Mouse (Mus musculus) MEL (cell line): ENCODE measurements around the gene Actr10. TPM values are rescaled to one million over a fixed set of nuclear protein-coding genes. Genes with fewer than 3 reads are reported as not detected.

ENCODE experiments used
- DNase-seq: peaks from one replicate; pipeline ENCODE4 v3.0.0; 2011; ENCODE audit warnings: low read depth, low spot score
- H3K27ac ChIP-seq: 2 replicates; pipeline ENCODE4 v1.5.1; 2012; ENCODE audit warnings: low read depth, mild to moderate bottlenecking, control low read depth, low read length, moderate library complexity; ENCODE audit not compliant: control insufficient read depth
- H3K27me3 ChIP-seq, 2 experiments: fragments of 150-350 bp in 1 of 2; sonication (generic) in 1 of 2; 2 replicates each; pipeline ENCODE4 v1.6.1; 2012; ENCODE audit warnings: low read length in 2 of 2, mild to moderate bottlenecking in 2 of 2, improper control_type of control experiment in 1 of 2, moderate library complexity in 1 of 2; ENCODE audit not compliant: insufficient read depth in 2 of 2, control insufficient read depth in 1 of 2
- H3K36me3 ChIP-seq, 2 experiments: 2 replicates each; pipeline ENCODE4 v1.6.1; 2012 to 2014; ENCODE audit warnings: low read length in 2 of 2, improper control_type of control experiment in 1 of 2, inconsistent platforms in 1 of 2, mild to moderate bottlenecking in 1 of 2; ENCODE audit not compliant: insufficient read depth in 2 of 2, control insufficient read depth in 1 of 2
- H3K4me1 ChIP-seq, 2 experiments: fragments of 150-350 bp in 1 of 2; sonication (generic) in 1 of 2; 2 replicates each; pipeline ENCODE4 v1.6.1; 2012; ENCODE audit warnings: low read length in 2 of 2, improper control_type of control experiment in 1 of 2, mild to moderate bottlenecking in 1 of 2; ENCODE audit not compliant: insufficient read depth in 2 of 2, control insufficient read depth in 1 of 2
- H3K4me3 ChIP-seq, 2 experiments: fragments of 150-350 bp in 1 of 2; sonication (generic) in 1 of 2; 2 replicates each; pipeline ENCODE4 v1.5.1; 2012; ENCODE audit warnings: low read depth in 2 of 2, low read length in 2 of 2, mild to moderate bottlenecking in 2 of 2, moderate library complexity in 2 of 2, control low read depth in 1 of 2, improper control_type of control experiment in 1 of 2; ENCODE audit not compliant: control insufficient read depth in 1 of 2, insufficient read depth in 1 of 2
- H3K79me2 ChIP-seq: 2 replicates; pipeline ENCODE4 v1.6.1; 2012; ENCODE audit warnings: mild to moderate bottlenecking, low read length, moderate library complexity; ENCODE audit not compliant: control insufficient read depth, poor library complexity, insufficient read depth
- H3K9ac ChIP-seq: 2 replicates; pipeline ENCODE4 v1.6.1; 2012; ENCODE audit warnings: low read depth, mild to moderate bottlenecking, control low read depth, low read length, moderate library complexity; ENCODE audit not compliant: control insufficient read depth, poor library complexity, severe bottlenecking
- H3K9me3 ChIP-seq: fragments of 150-350 bp; sonication (generic); replicated peaks from 2 replicates; pipeline ENCODE4 v1.6.1; 2012; ENCODE audit warnings: mild to moderate bottlenecking, low read length, improper control_type of control experiment, moderate library complexity; ENCODE audit not compliant: insufficient read depth
- BHLHE40 ChIP-seq: IDR thresholded peaks from 2 replicates; pipeline ENCODE4 v1.6.1; 2012; ENCODE audit warnings: low read depth, mild to moderate bottlenecking, inconsistent platforms, low read length, improper control_type of control experiment, borderline replicate concordance
- E2F4 ChIP-seq: IDR thresholded peaks from 2 replicates; pipeline ENCODE4 v1.6.1; 2011; ENCODE audit warnings: low read depth, low read length, improper control_type of control experiment, borderline replicate concordance
- ELF1 ChIP-seq: IDR thresholded peaks from 2 replicates; pipeline ENCODE4 v1.6.1; 2014; ENCODE audit warnings: low read depth, mild to moderate bottlenecking, inconsistent platforms, low read length, improper control_type of control experiment, moderate library complexity
- ETS1 ChIP-seq: IDR thresholded peaks from 2 replicates; pipeline ENCODE4 v1.6.1; 2012; ENCODE audit warnings: low read depth, mild to moderate bottlenecking, inconsistent platforms, low read length, improper control_type of control experiment, moderate library complexity
- GABPA ChIP-seq: IDR thresholded peaks from 2 replicates; pipeline ENCODE4 v1.6.1; 2012; ENCODE audit warnings: low read depth, mild to moderate bottlenecking, inconsistent platforms, low read length, improper control_type of control experiment, moderate library complexity
- GATA1 ChIP-seq: IDR thresholded peaks from 2 replicates; pipeline ENCODE4 v1.6.1; 2011; ENCODE audit warnings: low read depth, low read length, improper control_type of control experiment
- HCFC1 ChIP-seq: IDR thresholded peaks from 2 replicates; pipeline ENCODE4 v1.6.1; 2012; ENCODE audit warnings: low read depth, mild to moderate bottlenecking, inconsistent platforms, low read length, improper control_type of control experiment, moderate library complexity
- MAX ChIP-seq: IDR thresholded peaks from 2 replicates; pipeline ENCODE4 v1.6.1; 2011; ENCODE audit warnings: low read length, improper control_type of control experiment
- MXI1 ChIP-seq: IDR thresholded peaks from 2 replicates; pipeline ENCODE4 v1.6.1; 2011; ENCODE audit warnings: mild to moderate bottlenecking, low read depth, low read length, improper control_type of control experiment
- MYC ChIP-seq: IDR thresholded peaks from 2 replicates; pipeline ENCODE4 v1.6.1; 2011; ENCODE audit warnings: low read depth, mild to moderate bottlenecking, low read length, improper control_type of control experiment, moderate library complexity
- NRF1 ChIP-seq: IDR thresholded peaks from 2 replicates; pipeline ENCODE4 v1.6.1; 2014; ENCODE audit warnings: low read depth, mild to moderate bottlenecking, inconsistent platforms, low read length, improper control_type of control experiment, moderate library complexity; ENCODE audit not compliant: poor library complexity, insufficient read depth, severe bottlenecking
- POLR2AphosphoS5 ChIP-seq: IDR thresholded peaks from 2 replicates; pipeline ENCODE4 v1.6.1; 2012; ENCODE audit warnings: low read depth, borderline replicate concordance, mild to moderate bottlenecking, inconsistent platforms, low read length, moderate library complexity, mixed read lengths
- RAD21 ChIP-seq: IDR thresholded peaks from 2 replicates; pipeline ENCODE4 v1.6.1; 2011; ENCODE audit warnings: mild to moderate bottlenecking, low read depth, low read length, improper control_type of control experiment
- SIN3A ChIP-seq: IDR thresholded peaks from 2 replicates; pipeline ENCODE4 v1.6.1; 2012; ENCODE audit warnings: low read length, improper control_type of control experiment, inconsistent platforms
- SMC3 ChIP-seq: IDR thresholded peaks from 2 replicates; pipeline ENCODE4 v1.6.1; 2011; ENCODE audit warnings: low read depth, low read length, improper control_type of control experiment
- TBP ChIP-seq: IDR thresholded peaks from 2 replicates; pipeline ENCODE4 v1.8.0; 2011; ENCODE audit warnings: low read depth, low read length, improper control_type of control experiment
- TCF12 ChIP-seq: IDR thresholded peaks from 2 replicates; pipeline ENCODE4 v1.6.1; 2014; ENCODE audit warnings: low read depth, mild to moderate bottlenecking, inconsistent platforms, low read length, improper control_type of control experiment, moderate library complexity
- USF1 ChIP-seq: IDR thresholded peaks from 2 replicates; pipeline ENCODE4 v1.6.1; 2014; ENCODE audit warnings: low read depth, mild to moderate bottlenecking, inconsistent platforms, low read length, improper control_type of control experiment, moderate library complexity
- ZC3H11A ChIP-seq: IDR thresholded peaks from 2 replicates; pipeline ENCODE4 v1.6.1; 2012; ENCODE audit warnings: low read depth, mild to moderate bottlenecking, inconsistent platforms, low read length, improper control_type of control experiment
- ZKSCAN1 ChIP-seq: IDR thresholded peaks from 2 replicates; pipeline ENCODE4 v1.6.1; 2012; ENCODE audit warnings: low read depth, mild to moderate bottlenecking, inconsistent platforms, low read length, improper control_type of control experiment, moderate library complexity
- ZMIZ1 ChIP-seq: IDR thresholded peaks from 2 replicates; pipeline ENCODE4 v1.6.1; 2012; ENCODE audit warnings: low read depth, mild to moderate bottlenecking, inconsistent platforms, low read length, improper control_type of control experiment, moderate library complexity
- ZNF384 ChIP-seq: IDR thresholded peaks from 2 replicates; pipeline ENCODE4 v1.6.1; 2012; ENCODE audit warnings: low read depth, mild to moderate bottlenecking, inconsistent platforms, low read length, improper control_type of control experiment
- polyA plus RNA-seq, 2 experiments: library from polyadenylated mRNA; stranded (reverse) in 1 of 2; unstranded in 1 of 2; fragments of >175 nt in 1 of 2; fragments of >200 nt in 1 of 2; gene quantifications; 2 replicates each; pipeline versions ENCODE4 v1.2.1 to v1.2.4; 2012; ENCODE audit warnings: low replicate concordance in 2 of 2, low read depth in 1 of 2; ENCODE audit not compliant: insufficient read length in 2 of 2, insufficient read depth in 1 of 2, missing spikeins in 1 of 2
- total RNA-seq: library from RNA; depleted of rRNA; stranded (reverse); fragments of 300-350 nt; gene quantifications from 2 replicates; pipeline ENCODE4 v1.2.3, GENCODE M21; 2012; rRNA removed

Actr10 gene
- total and polyA plus RNA-seq, 3 experiments, result 78.7 to 109 TPM; not detected in 1

GRCm38 (mm10) chr12:71006901-71007300 is 69.2 kb downstream of the Actr10 start:
- no peak for TF ChIP-seq RAD21
- no peak for TF ChIP-seq ZNF384
- TF ChIP-seq ZMIZ1, result no peak
- no peak for TF ChIP-seq NRF1
- no peak for TF ChIP-seq ZKSCAN1
- no peak for TF ChIP-seq SMC3
- no peak for TF ChIP-seq SIN3A
- TF ChIP-seq GATA1, result no peak
- no peak for TF ChIP-seq GABPA
- no peak for TF ChIP-seq POLR2AphosphoS5
- no peak for TF ChIP-seq BHLHE40
- TF ChIP-seq TBP, result no peak
- Histone ChIP-seq H3K27ac (no peak overlapping the region), H3K27me3 (no peaks in the 10 kb centered on the region), H3K4me3 (no peak overlapping the region), H3K4me1 (0 out of 4 replicates have a peak, but pooled peaks cover 0 to 4% of the 10 kb centered on the region in 2 experiments), H3K79me2 (peaks cover 6% of the 10 kb centered on the region), H3K36me3 (peaks cover 18 to 32% of the 10 kb centered on the region in 2 experiments), H3K9ac (no peak overlapping the region), H3K9me3 (no peaks in the 10 kb centered on the region)
- no peak for DNase-seq

- H3K27me3 ChIP-seq, result no peaks in the 10 kb centered on the region
- peaks cover 34 to 38% of the 10 kb centered on the region in 2 experiments for H3K36me3 ChIP-seq
- no peak overlapping the region for H3K9ac ChIP-seq
- H3K27ac ChIP-seq, result no peak overlapping the region
- DNase-seq, result no peak
- peaks cover 27% of the 10 kb centered on the region for H3K79me2 ChIP-seq
- no peak for TF ChIP-seq USF1
- no peak for TF ChIP-seq ETS1
- no peak for TF ChIP-seq HCFC1
- TF ChIP-seq ZC3H11A, result no peak
- no peak for TF ChIP-seq ELF1
- TF ChIP-seq MYC, result no peak
- TF ChIP-seq TCF12, result no peak
- no peak for TF ChIP-seq MAX
- no peak for TF ChIP-seq MXI1
- TF ChIP-seq E2F4, result no peak
- TF ChIP-seq, all 39 proteins: peak for 0
- H3K4me3 ChIP-seq, result no peak overlapping the region
- H3K4me1 ChIP-seq, result peaks cover 0 to 15% of the 10 kb centered on the region in 2 experiments; a peak in 2 of 4 replicates
- no peaks in the 10 kb centered on the region for H3K9me3 ChIP-seq
Observed at GRCm38 (mm10) chr12:71009769-71010168, 72.1 kb downstream of the Actr10 start.

Other genes with a start within 250 kb of the Actr10 start
- gene Frmd6, start 112.3 kb upstream of the Actr10 start, total RNA-seq, result 3.6 and 3.7 TPM in 2 replicates
- 1 to 10 TPM in 1 of 2 experiments, not detected in 1; 5.0 TPM for gene Frmd6, start 112.3 kb upstream of the Actr10 start, polyA plus RNA-seq
- 304 and 348 TPM in 2 replicates for gene Psma3, start 36.8 kb downstream of the Actr10 start, total RNA-seq
- 100 to 1,000 TPM in 1 of 2 experiments, not detected in 1; 295 TPM for gene Psma3, start 36.8 kb downstream of the Actr10 start, polyA plus RNA-seq
- 6.7 and 7.2 TPM in 2 replicates for gene Arid4a, start 78.1 kb downstream of the Actr10 start, total RNA-seq
- gene Arid4a, start 78.1 kb downstream of the Actr10 start, polyA plus RNA-seq, result 10 to 100 TPM in 1 of 2 experiments, not detected in 1; 13.0 TPM
- gene Tomm20l, start 173.6 kb downstream of the Actr10 start, total RNA-seq, result not detected in 2 replicates
- gene Tomm20l, start 173.6 kb downstream of the Actr10 start, polyA plus RNA-seq, result under 1 TPM in 1 of 2 experiments, not detected in 1; 0.29 TPM
- 131 and 147 TPM in 2 replicates for gene Timm9, start 198.8 kb downstream of the Actr10 start, total RNA-seq
- 10 to 100 TPM in 1 of 2 experiments, not detected in 1; 68.4 TPM for gene Timm9, start 198.8 kb downstream of the Actr10 start, polyA plus RNA-seq
- 5.8 and 6.6 TPM in 2 replicates for gene 2700049A03Rik, start 199.0 kb downstream of the Actr10 start, total RNA-seq
- 1 to 10 TPM in 1 of 2 experiments, not detected in 1; 7.2 TPM for gene 2700049A03Rik, start 199.0 kb downstream of the Actr10 start, polyA plus RNA-seq